Mouse (Mus musculus): ENCODE data around the gene Phxr2. TPM values are rescaled to one million over a fixed set of nuclear protein-coding genes. Genes with fewer than 3 reads are reported as not detected.
A peak's percentile ranks its signal among the peaks of the same experiment; 100 is the strongest.

The Phxr2 gene
- total RNA-seq, 1 experiment from 2014 or later: not detected

- DNase-seq: no peak
Measured at GRCm38 (mm10) chr10:99093364-99093763, 32.8 kb downstream of the Phxr2 start.

GRCm38 (mm10) chr10:99089906-99090305 lies 36.2 kb downstream of the Phxr2 start:
- DNase-seq: no peak

GRCm38 (mm10) chr10:99086029-99086428 lies 40.1 kb downstream of the Phxr2 start:
- DNase-seq: no peak

DNA sequence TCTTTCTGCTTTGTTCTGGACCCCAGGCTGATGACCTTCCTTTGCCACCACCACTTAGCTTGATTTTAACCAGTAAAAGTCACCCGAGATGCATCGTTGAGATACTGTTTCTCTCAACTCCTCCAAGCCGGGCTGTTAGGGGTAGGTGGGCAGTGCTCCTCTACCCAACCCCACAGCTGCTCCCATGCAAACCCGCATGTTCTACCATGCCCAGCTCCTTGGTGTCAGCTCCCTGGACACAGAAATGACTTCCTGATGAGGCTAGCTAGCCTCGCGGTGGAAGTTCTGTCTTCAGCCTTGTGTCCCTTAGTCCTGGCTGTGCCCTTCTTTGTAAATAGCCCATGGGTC lies 40.9 kb downstream of the Phxr2 start:
- DNase-seq: no peak

- DNase-seq: peak; percentile 92
Measured at GRCm38 (mm10) chr10:99084397-99085239, 41.5 kb downstream of the Phxr2 start.

- peak; percentile 84 for DNase-seq
Measured at GRCm38 (mm10) chr10:99083431-99084003, 42.6 kb downstream of the Phxr2 start.

DNA sequence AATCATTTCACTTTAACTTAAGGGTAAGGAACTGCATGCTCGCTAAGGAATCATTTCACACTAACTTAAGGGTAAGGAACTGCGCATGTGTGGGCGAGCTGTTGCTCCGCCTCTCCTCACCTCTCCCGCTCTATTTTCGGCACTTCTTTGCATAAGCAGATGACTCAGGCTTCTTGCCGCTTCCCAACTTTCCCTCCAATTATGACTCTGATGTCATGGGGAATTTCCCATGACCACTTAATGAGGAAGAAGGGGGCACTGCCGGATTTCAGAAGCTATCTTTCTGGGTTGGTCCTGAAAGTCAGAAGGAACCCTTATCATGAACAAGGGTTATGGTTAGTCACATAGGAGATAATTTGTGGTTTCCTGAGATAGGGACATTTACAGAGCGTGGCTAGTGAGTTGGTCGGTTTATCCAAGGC lies 44.5 kb downstream of the Phxr2 start:
- DNase-seq: no peak

- peak; percentile 14 for DNase-seq
Measured at GRCm38 (mm10) chr10:99078621-99079020, 47.5 kb downstream of the Phxr2 start.

DNA sequence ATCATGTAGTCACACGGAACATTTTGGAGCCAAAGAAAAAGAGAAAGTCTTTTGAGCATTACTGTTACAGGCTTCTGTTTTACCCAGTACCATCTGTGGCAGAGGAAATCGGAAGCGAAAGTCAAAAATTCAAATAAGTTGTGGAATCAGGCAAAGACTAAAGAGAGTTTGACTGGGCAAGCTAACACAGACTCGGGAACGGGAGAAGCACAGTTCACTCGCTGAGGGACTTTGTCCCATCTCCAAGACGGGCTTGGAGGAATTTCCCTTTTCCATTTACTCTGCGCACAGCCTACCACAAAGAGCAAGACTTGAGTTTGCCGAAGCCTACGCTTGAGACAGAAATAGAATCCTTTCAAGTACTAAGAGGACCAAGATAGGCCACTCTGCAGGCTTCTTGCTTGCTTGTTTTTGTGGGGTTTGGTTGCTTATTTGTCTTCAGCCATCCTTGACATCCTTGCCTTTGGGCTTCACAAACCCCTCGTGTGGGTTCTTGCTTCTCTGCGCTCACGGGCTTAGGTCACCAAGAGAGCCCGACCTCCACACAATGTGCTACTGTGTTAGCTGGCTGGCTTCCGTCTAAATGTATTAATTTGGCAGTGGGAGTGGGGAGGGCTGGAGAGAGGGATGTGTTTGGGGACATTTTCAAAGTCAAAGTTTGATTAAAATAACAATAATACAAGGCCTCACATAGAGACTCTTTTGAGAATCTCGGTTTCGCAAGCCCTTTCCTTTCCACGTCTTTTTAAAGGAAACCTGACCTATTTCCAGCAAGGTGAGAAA lies 49.8 kb downstream of the Phxr2 start:
- no peak for DNase-seq

Other genes starting within 250 kb of the Phxr2 start
- 56.0 and 62.0 TPM in 2 replicates for gene Atp2b1, start 211.9 kb downstream of the Phxr2 start, total RNA-seq (2021)
- gene Poc1b, start 19.3 kb downstream of the Phxr2 start, total RNA-seq (2021): 12.7 and 13.1 TPM in 2 replicates
- gene Galnt4, start 18.2 kb downstream of the Phxr2 start, total RNA-seq (2021): 6.8 and 6.9 TPM in 2 replicates
- 112 and 113 TPM in 2 replicates for gene Dusp6, start 136.9 kb upstream of the Phxr2 start, total RNA-seq (2021)